Mouse (Mus musculus): ENCODE data around the gene Tcf15.

DNA sequence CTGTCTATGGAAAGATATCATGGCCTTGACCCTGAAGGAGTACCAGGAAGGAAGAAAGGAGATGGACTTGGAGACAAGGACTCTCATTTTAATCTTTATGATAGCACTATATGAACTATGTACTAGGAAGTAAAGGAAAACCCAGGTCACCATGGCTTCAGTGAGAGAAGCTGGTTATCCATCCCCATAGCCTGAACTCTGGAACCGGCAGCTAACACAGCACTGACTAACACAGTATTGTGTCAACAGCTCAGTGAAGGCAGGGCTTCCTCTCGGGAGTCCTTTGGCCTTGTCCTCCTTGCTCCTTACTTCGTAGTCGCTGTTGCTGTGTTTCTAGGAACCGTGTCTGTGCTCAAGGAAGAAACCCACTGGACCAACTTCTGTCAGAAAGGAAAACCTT, 34.0 kb upstream of the Tcf15 start:
- TF ChIP-seq GATA1 (IDR thresholded peaks at IDR 0.05; ENCODE audit: borderline replicate concordance, low read length) (no peak), FLI1 (IDR thresholded peaks at IDR 0.05; ENCODE audit: low read length) (no peak)
